Mouse (Mus musculus): ENCODE results near the gene Grk3. TPM values are rescaled to one million over a fixed set of nuclear protein-coding genes. Genes with fewer than 3 reads are reported as not detected.
A peak's percentile ranks its signal among the peaks of the same experiment; 100 is the strongest.

The Grk3 gene
- total RNA-seq, 2 experiments from 2014 or later: 8.5 to 9.3 TPM

DNA sequence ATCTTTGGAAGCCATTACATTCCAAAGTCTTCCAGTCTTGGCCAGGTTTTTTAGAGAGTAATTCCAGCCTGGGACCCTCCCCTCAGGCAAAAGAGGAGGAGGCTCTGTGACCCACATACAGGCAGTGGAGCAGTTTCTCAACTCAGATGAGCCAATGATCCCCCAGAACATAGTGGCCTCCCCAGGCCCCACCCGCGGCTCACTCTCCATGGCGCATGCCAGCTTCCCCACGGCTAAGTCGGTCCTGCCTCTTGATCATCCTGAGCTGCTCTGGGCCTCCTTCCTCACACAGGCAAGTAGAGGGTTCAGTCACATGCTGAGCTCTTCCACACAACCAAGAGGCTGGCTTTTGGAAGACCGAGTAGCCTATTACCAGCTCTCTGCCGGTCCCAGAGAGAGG lies 126.9 kb downstream of the Grk3 start:
- intact Hi-C loops (cut with DNase I): no loop called here
- DNase-seq: no peak

DNA sequence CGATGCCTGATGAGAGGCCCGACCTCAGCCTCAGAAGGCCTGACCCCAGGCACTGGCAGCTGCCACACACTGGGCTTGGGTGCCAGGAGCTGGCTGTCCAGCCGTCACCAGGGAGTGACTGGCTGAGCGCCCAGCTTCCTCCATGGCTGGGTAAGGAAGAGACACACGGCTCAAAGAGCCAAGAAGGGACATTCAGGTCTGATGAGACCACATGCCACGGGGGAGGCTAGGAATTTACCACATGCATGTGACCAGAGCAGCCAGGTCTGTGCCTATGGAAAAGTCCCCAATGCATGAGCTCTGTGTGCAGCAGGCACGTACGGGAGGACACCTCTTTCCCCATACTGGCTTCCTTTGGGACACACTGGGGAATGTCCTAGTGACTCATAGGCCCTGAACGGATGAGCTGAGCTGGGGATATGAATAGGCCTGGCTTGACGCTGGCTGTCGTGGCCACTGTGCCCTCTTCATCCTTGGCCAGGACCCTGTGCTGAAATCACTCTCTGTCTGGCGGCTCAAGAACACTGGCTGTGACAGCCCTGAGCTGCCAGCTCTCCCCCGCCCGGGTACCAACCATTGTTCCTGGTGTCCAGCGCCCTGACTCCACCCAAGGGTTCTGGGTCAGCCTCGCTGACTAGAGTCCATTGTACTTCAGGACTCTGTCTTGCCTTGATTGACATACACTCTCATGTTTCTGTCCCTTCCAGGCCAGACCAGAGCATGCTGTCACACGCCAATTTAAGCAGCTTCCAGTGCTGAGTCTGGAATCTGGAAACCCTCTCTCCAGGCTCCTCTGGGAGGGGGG lies 128.7 kb downstream of the Grk3 start:
- intact Hi-C loops (cut with DNase I): no loop called here
- DNase-seq: peak; percentile 70 to 84

DNA sequence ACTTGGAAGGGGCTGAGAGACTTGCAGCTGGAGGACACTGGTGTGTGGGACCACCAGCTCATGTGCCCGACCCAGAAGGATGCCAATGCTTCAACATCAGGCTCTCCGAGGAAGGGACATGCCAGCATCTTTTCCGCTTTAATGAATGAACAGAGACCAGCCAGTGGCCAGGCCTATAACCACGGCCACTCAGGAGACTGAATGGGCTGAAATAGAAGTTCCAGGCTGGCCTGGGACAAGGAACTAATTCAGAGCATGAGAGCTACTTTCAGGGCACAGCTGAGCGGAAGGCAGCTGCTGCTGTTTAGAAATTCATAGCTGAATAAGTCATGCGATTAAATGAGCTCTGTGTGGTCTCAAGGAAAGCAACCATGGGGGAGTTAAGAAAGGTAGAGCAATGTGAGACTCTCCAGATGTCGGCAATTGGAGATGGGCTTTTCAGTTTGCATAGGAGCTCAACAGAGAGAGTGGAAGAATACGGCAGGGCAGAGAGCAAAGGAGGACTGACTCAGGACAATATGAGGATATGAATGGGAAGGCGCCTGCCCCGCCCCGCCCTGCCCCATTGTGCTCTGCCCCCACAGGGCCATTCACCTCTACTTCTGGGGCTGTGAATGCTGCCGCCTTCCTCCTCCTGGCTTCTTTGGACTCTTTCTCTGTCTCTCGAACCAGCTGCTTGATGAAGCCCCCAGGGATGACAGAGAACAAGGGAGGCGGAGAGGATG lies 138.0 kb downstream of the Grk3 start:
- DNase-seq: no peak
- intact Hi-C loops (cut with DNase I): loop anchor here (2.0 to 10.0 kb wide), 2 partner anchors 137 to 277 kb away; partner anchors contain the start of gene Grk3

- DNase-seq: peak; percentile 23 to 69
- intact Hi-C loops (cut with DNase I): loop anchor here (2.0 to 10.0 kb wide), 2 partner anchors 138 to 278 kb away; partner anchors contain the start of gene Grk3
Observed at GRCm38 (mm10) chr5:112876846-112877390, 138.7 kb downstream of the Grk3 start.

GRCm38 (mm10) chr5:112872999-112873398 lies 142.6 kb downstream of the Grk3 start:
- no peak for DNase-seq
- intact Hi-C loops (cut with DNase I): loop anchor here (10.0 kb wide), 1 partner anchor 282 kb away; no protein-coding TSS in a partner anchor

DNA sequence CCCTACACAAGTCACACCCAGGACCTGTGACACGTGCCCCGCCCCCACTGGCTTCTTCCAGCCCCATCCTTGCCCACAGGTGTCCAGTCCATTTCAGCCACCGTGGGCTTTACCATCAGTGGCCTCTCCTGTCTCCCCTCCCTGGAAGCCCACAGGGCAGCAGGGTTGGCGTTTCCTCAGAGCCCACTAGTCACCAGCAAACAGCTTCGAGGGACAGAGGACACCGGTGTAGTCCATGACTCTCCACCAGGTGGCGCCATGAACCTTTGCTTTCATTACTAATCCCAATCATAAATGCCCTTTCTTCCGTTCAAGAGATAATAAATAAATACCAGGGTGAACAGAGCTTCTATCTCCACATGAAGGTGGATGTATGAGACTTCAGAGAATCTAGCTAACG lies 144.9 kb downstream of the Grk3 start:
- DNase-seq: peak; percentile 78 to 84
- intact Hi-C loops (cut with DNase I): loop anchor here (1.0 to 10.0 kb wide), 2 partner anchors 184 to 284 kb away; no protein-coding TSS in a partner anchor

DNA sequence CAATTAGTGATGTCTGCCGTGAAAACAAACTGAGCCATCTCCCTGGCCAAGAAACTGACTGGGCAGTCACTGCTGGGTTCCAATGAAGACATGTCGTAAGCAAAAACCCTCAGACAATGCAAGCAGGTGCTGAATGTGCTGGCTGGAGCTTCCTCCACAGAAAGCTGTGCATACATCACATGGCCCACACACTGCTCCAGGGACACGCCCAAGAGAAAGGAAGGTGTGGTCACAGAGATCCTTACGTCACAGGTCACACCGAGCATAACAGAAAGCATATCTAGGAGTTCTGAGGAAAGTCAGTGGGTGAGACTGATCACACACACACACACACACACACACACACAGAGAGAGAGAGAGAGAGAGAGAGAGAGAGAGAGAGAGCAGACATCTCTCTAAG lies 147.0 kb downstream of the Grk3 start:
- intact Hi-C loops (cut with DNase I): no loop called here
- DNase-seq: no peak

GRCm38 (mm10) chr5:112864719-112865367 lies 150.7 kb downstream of the Grk3 start:
- intact Hi-C loops (cut with DNase I): loop anchor here (1.0 to 2.0 kb wide), 2 partner anchors 394 to 431 kb away; no protein-coding TSS in a partner anchor

More at GRCm38 (mm10) chr5:112864719-112865367, 150.7 kb downstream of the Grk3 start:
- DNase-seq: peak; percentile 44 to 61

Other genes starting within 250 kb of the Grk3 start
- gene Myo18b, start 119.4 kb downstream of the Grk3 start, total RNA-seq (2021): 100 to 1,000 TPM; 239 to 240 TPM
- not detected for gene Crybb2, start 54.3 kb upstream of the Grk3 start, total RNA-seq (2021)
- 1 to 10 TPM; 2.8 to 2.9 TPM for gene Crybb3, start 65.8 kb upstream of the Grk3 start, total RNA-seq (2021)
- gene 2900026A02Rik, start 205.4 kb upstream of the Grk3 start, total RNA-seq (2021): 10 to 100 TPM; 33.9 to 35.3 TPM
- gene Tmem211, start 211.1 kb upstream of the Grk3 start, total RNA-seq (2021): not detected

All from heart, postnatal 14 days (tissue).